Mouse (Mus musculus) liver, embryonic 14.5 days (tissue): ENCODE measurements at regions not wholly inside any gene's neighbourhood (a gene's known extent, or its start where the extent isn't known, plus 50 kb on each side); places are given as distances from the start of the nearest gene placed in this dataset.

ENCODE experiments used
- ATAC-seq: fragments of 200-750 bp; cut with Nextera tagmentation; 2 replicates; pipeline ENCODE4 v1.8.0; 2017; ENCODE audit warnings: moderate number of reproducible peaks, mild to moderate bottlenecking, moderate library complexity; ENCODE audit not compliant: insufficient read depth
- DNase-seq, 3 experiments: peaks; one replicate each; pipeline ENCODE4 v3.0.0-alpha.2; 2012 to 2013; ENCODE audit warnings: low read depth in 3 of 3, low spot score in 3 of 3
- H3K27ac ChIP-seq: fragments of 300-500 bp; sonication (generic); 2 replicates; pipeline ENCODE4 v1.5.1; 2014; ENCODE audit warnings: moderate library complexity, mild to moderate bottlenecking, control low read depth, inconsistent platforms
- H3K27me3 ChIP-seq: fragments of 300-500 bp; sonication (generic); 2 replicates; pipeline ENCODE4 v1.6.1; 2014; ENCODE audit warnings: mild to moderate bottlenecking, low read length, moderate library complexity; ENCODE audit not compliant: control insufficient read depth, insufficient read depth
- H3K36me3 ChIP-seq: fragments of 300-500 bp; sonication (generic); replicated peaks from 2 replicates; pipeline ENCODE4 v1.6.1; 2014; ENCODE audit warnings: low read depth; ENCODE audit not compliant: control insufficient read depth, insufficient read depth
- H3K4me1 ChIP-seq, 2 experiments: fragments of 200-500 bp in 1 of 2; fragments of 300-500 bp in 1 of 2; sonication (generic) in 1 of 2; replicated peaks; 2 replicates each; pipeline ENCODE4 v1.6.1; 2012 to 2014; ENCODE audit warnings: antibody characterized with exemption in 1 of 2, inconsistent platforms in 1 of 2, low read length in 1 of 2; ENCODE audit not compliant: control insufficient read depth in 2 of 2, insufficient read depth in 2 of 2
- H3K4me2 ChIP-seq: fragments of 300-500 bp; sonication (generic); 2 replicates; pipeline ENCODE4 v1.6.1; 2014; ENCODE audit warnings: low read depth, mild to moderate bottlenecking, control low read depth, moderate library complexity
- H3K4me3 ChIP-seq, 2 experiments: fragments of 200-500 bp in 1 of 2; fragments of 300-500 bp in 1 of 2; sonication (generic) in 1 of 2; 2 replicates each; pipeline ENCODE4 v1.5.1; 2012 to 2014; ENCODE audit warnings: low read depth in 2 of 2, low read length in 2 of 2, mild to moderate bottlenecking in 2 of 2, control low read depth in 1 of 2, inconsistent platforms in 1 of 2, moderate library complexity in 1 of 2; ENCODE audit not compliant: insufficient read depth in 1 of 2
- H3K9ac ChIP-seq: fragments of 300-500 bp; sonication (generic); replicated peaks from 2 replicates; pipeline ENCODE4 v1.6.1; 2014; ENCODE audit warnings: mild to moderate bottlenecking, control low read depth, moderate library complexity
- H3K9me3 ChIP-seq: fragments of 300-500 bp; sonication (generic); 2 replicates; pipeline ENCODE4 v1.6.1; 2016; ENCODE audit warnings: low read length, mixed read lengths; ENCODE audit not compliant: control insufficient read depth
- CTCF ChIP-seq: IDR thresholded peaks from 2 replicates; pipeline ENCODE4 v1.5.1; 2016; ENCODE audit warnings: antibody characterized with exemption, low read depth, control low read depth
- EP300 ChIP-seq: IDR thresholded peaks from 2 replicates; pipeline ENCODE4 v1.6.1; 2016; ENCODE audit warnings: antibody characterized with exemption, low read depth
- WGBS: fragments of 180-500 bp; shearing (Covaris S2); extraction: QIAGEN DNeasy Blood & Tissue Kit; methylation state at CpG from one replicate; pipeline ENCODE4 v1.1.7; 2014; ENCODE audit not compliant: insufficient replicate concordance; 5-methylcytosine and 5-hydroxymethylcytosine counted together

DNA sequence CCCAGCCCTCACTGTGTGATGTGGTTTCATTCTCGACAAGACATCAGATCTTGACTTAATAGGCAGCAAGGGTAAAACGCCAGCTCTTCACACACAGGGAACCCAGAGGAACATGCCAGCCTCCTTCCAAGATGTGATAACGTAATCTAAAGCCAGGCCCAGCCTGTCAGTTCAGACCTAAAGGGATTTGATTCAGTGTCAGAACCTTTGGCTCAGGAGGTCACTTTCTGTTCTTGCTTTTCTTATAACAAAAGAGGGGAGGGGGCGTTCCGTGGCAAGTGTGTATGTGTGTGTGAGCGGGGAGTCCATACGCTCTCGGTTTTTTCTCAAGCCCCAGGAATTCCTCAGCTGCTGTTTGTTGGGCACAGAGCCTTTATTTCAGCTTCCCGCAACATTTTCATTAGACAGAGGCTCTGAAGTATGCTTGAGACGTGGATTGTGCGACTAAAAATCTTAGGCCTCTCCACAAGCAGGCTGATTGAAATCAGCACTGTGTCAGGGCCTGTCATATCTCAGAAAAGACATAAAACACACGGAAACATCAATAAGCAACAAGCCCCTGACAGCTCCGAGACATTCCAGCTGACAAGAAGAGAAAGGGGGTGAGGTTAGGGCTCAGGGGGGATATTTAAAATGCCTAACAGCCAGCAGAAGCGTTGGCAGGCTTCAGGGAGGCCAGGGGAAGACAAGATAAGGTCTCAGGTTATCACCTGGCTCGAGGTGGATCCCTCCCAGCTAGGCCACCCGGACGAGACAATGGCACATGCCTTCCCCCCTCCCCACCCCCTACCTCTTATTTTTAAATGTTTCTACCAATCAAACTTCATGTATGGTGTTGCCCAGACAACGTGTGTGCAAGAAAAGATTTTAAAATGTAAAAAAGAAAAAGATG lies 298.5 kb downstream of the Nr2f2 start:
- DNase-seq = no peak
- no peaks in the 10 kb centered on the region for H3K27me3 ChIP-seq
- WGBS = 42% methylated on average over 18 of the region's 18 CpGs

GRCm38 (mm10) chr7:70067071-70067470 lies 299.5 kb downstream of the Nr2f2 start:
- DNase-seq = no peak
- H3K27me3 ChIP-seq = no peaks in the 10 kb centered on the region
- no peaks in the 10 kb centered on the region for H3K36me3 ChIP-seq
- no peak overlapping the region for H3K4me3 ChIP-seq
- no peak overlapping the region for H3K4me2 ChIP-seq
- H3K9ac ChIP-seq = no peak overlapping the region
- no peak for ATAC-seq
- no peak overlapping the region for H3K27ac ChIP-seq
- no peaks in the 10 kb centered on the region for H3K9me3 ChIP-seq
- H3K4me1 ChIP-seq = no peaks in the 10 kb centered on the region
- 56% methylated on average over 5 of the region's 5 CpGs for WGBS
- TF ChIP-seq CTCF (no peak), EP300 (no peak)

More for the DNA sequence above, 298.5 kb downstream of the Nr2f2 start:
- Histone ChIP-seq H3K9ac (no peak overlapping the region), H3K27ac (no peak overlapping the region), H3K4me1 (no peaks in the 10 kb centered on the region), H3K4me2 (no peak overlapping the region), H3K4me3 (no peak overlapping the region), H3K9me3 (no peaks in the 10 kb centered on the region), H3K36me3 (no peaks in the 10 kb centered on the region)
- TF ChIP-seq EP300 (no peak), CTCF (no peak)
- no peak for ATAC-seq

DNA sequence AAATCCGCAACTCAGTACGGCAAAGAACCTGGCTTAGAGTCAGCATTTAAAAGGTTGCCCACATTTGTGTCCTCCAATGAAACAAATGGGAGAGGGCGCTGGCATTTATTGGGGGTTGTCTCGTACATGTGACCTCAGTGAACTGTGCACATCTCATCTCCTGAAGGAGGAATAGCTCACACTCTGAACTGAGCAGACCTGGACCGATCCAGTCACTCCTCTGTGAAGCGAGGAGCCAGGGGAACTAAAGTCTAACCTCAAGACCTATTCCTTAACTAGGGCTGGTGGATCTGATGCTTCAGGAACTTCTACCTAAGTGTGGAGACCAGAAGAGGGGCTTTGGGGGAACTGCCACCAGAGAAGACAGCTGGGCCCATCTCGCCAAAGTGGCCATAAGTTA lies 300.1 kb downstream of the Nr2f2 start:
- ATAC-seq = no peak
- TF ChIP-seq EP300 (no peak), CTCF (no peak)
- DNase-seq = no peak
- H3K4me1 ChIP-seq = no peaks in the 10 kb centered on the region
- no peak overlapping the region for H3K9ac ChIP-seq
- no peak overlapping the region for H3K27ac ChIP-seq
- 62% methylated on average over 7 of the region's 7 CpGs for WGBS
- no peak overlapping the region for H3K4me2 ChIP-seq
- no peaks in the 10 kb centered on the region for H3K36me3 ChIP-seq
- no peaks in the 10 kb centered on the region for H3K9me3 ChIP-seq
- no peaks in the 10 kb centered on the region for H3K27me3 ChIP-seq
- no peak overlapping the region for H3K4me3 ChIP-seq

- H3K36me3 ChIP-seq = no peaks in the 10 kb centered on the region
- no peak overlapping the region for H3K4me2 ChIP-seq
- DNase-seq (no peak), ATAC-seq (no peak)
- H3K27me3 ChIP-seq = no peaks in the 10 kb centered on the region
- no peak overlapping the region for H3K27ac ChIP-seq
- no peak overlapping the region for H3K4me3 ChIP-seq
- no peak overlapping the region for H3K9ac ChIP-seq
- no peaks in the 10 kb centered on the region for H3K4me1 ChIP-seq
- TF ChIP-seq EP300 = no peak
- TF ChIP-seq CTCF = no peak
- WGBS = 69% methylated on average over 11 of the region's 11 CpGs
- no peaks in the 10 kb centered on the region for H3K9me3 ChIP-seq
Observed at GRCm38 (mm10) chr7:70065471-70066130, 300.9 kb downstream of the Nr2f2 start.

DNA sequence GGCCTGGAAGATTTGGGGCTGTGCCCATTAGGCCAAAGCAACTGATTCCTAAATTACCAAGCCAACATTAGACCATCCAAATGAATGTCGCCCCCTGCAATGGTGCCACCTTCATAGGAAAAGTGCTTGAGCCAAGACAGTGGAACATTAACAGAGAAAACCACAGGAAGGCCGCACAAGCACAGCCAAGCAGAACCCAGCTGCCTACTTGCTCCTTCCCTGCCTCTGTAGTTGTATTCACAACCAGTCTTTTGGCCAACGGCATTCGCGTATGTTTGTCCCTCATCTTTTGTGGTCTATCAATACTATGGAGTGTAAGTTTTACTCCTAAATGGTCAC lies 319.2 kb downstream of the Nr2f2 start:
- Histone ChIP-seq H3K4me3 (no peak overlapping the region), H3K9ac (no peak overlapping the region), H3K9me3 (no peaks in the 10 kb centered on the region), H3K27me3 (no peaks in the 10 kb centered on the region), H3K36me3 (no peaks in the 10 kb centered on the region), H3K27ac (no peak overlapping the region), H3K4me1 (no peaks in the 10 kb centered on the region), H3K4me2 (no peak overlapping the region)
- ATAC-seq = no peak
- DNase-seq = no peak
- WGBS = 61% methylated on average over 5 of the region's 5 CpGs
- no peak for TF ChIP-seq EP300
- no peak for TF ChIP-seq CTCF
